In genomic region chr17:24162584-24163175, GRCm38 (mm10) we compare ENCODE assay signal across 8 mouse cellular contexts. TPM values are rescaled to one million over a fixed set of nuclear protein-coding genes. Genes with fewer than 3 reads are reported as not detected.
DNase-seq lines count a peak whose midpoint lies in the region; ATAC-seq and TF ChIP-seq lines count a peak whose summit lies in the region.

No protein-coding gene starts in this region.

- 34% methylated on average over 17 of the region's 17 CpGs for WGBS in forebrain, embryonic 10.5 days
- WGBS in intestine, embryonic 16.5 days, result 19% methylated on average over 17 of the region's 17 CpGs
- WGBS in liver, postnatal 0 days (ENCODE audit: insufficient replicate concordance), result 6% methylated on average over 17 of the region's 17 CpGs

- peaks cover 34% of the 10 kb centered on the region for H3K36me3 ChIP-seq in forebrain, embryonic 10.5 days (replicated peaks)
- peaks cover 12% of the 10 kb centered on the region; the same call in 1 of the 2 replicates for H3K36me3 ChIP-seq in intestine, embryonic 16.5 days (ENCODE audit: control insufficient read depth, insufficient read depth, low read length)
- H3K36me3 ChIP-seq in liver, postnatal 0 days (replicated peaks; ENCODE audit: insufficient read depth, low read length), result peaks cover 22% of the 10 kb centered on the region

- peak overlapping the region; percentile 82 for H3K9ac ChIP-seq in intestine, embryonic 16.5 days (ENCODE audit: low read depth, low read length)
- peak overlapping the region; percentile 73 for H3K9ac ChIP-seq in liver, postnatal 0 days (replicated peaks)

- H3K27me3 ChIP-seq in forebrain, embryonic 10.5 days (ENCODE audit: poor library complexity, severe bottlenecking), result no peaks in the 10 kb centered on the region
- no peaks in the 10 kb centered on the region for H3K27me3 ChIP-seq in intestine, embryonic 16.5 days (replicated peaks; ENCODE audit: control insufficient read depth, insufficient read depth, low read length)
- H3K27me3 ChIP-seq in liver, postnatal 0 days (ENCODE audit: insufficient read depth, low read length), result no peaks in the 10 kb centered on the region

- H3K4me2 ChIP-seq in intestine, embryonic 16.5 days (ENCODE audit: low read depth, low read length), result peak overlapping the region; percentile 95
- peak overlapping the region; percentile 92 for H3K4me2 ChIP-seq in liver, postnatal 0 days (ENCODE audit: low read depth, low read length)

- peaks cover 18% of the 10 kb centered on the region for H3K4me1 ChIP-seq in forebrain, embryonic 10.5 days
- peaks cover 15% of the 10 kb centered on the region for H3K4me1 ChIP-seq in intestine, embryonic 16.5 days (ENCODE audit: control insufficient read depth, insufficient read depth, low read length)
- H3K4me1 ChIP-seq in liver, postnatal 0 days (ENCODE audit: insufficient read depth), result peaks cover 32% of the 10 kb centered on the region

- no peak for TF ChIP-seq EP300 in liver, postnatal 0 days (IDR thresholded peaks at IDR 0.05; ENCODE audit: low read depth)

- peak; percentile 23 for ATAC-seq in intestine, embryonic 16.5 days
- peak; percentile 24 for ATAC-seq in liver, postnatal 0 days

- DNase-seq in adrenal gland, adult 2 months, result peak; percentile 54
- no peak for DNase-seq in adrenal gland, adult 18-20 months (ENCODE audit: low spot score in 2 of 2)
- DNase-seq in ES-CJ7 (ENCODE audit: low read depth, low spot score), result peak; percentile 36
- no peak for DNase-seq in forebrain, embryonic 10.5 days (ENCODE audit: extremely low spot score, low spot score)
- DNase-seq in liver, postnatal 0 days, result peak; percentile 74
- peak; percentile 43 to 79 for DNase-seq in spleen, postnatal 4 days (ENCODE audit: low spot score in 2 of 2)
- DNase-seq in urinary bladder, adult 18-20 months (ENCODE audit: low spot score in 2 of 2), result no peak

- peak overlapping the region; percentile 83 for H3K4me3 ChIP-seq in forebrain, embryonic 10.5 days
- peak overlapping the region; percentile 92 for H3K4me3 ChIP-seq in intestine, embryonic 16.5 days (ENCODE audit: low read length)
- H3K4me3 ChIP-seq in liver, postnatal 0 days (ENCODE audit: low read depth, low read length), result peak overlapping the region; percentile 59

- TF ChIP-seq CTCF in liver, postnatal 0 days (IDR thresholded peaks at IDR 0.05; ENCODE audit: low read depth), result no peak

- peak overlapping the region; percentile 89 for H3K27ac ChIP-seq in forebrain, embryonic 10.5 days
- peak overlapping the region; percentile 92 for H3K27ac ChIP-seq in intestine, embryonic 16.5 days (ENCODE audit: low read length)
- peak overlapping the region; percentile 86 for H3K27ac ChIP-seq in liver, postnatal 0 days (ENCODE audit: low read depth)

- H3K9me3 ChIP-seq in forebrain, embryonic 10.5 days, result no peaks in the 10 kb centered on the region
- no peaks in the 10 kb centered on the region for H3K9me3 ChIP-seq in intestine, embryonic 16.5 days (ENCODE audit: control insufficient read depth, low read length)
- no peaks in the 10 kb centered on the region for H3K9me3 ChIP-seq in liver, postnatal 0 days (ENCODE audit: low read length)

RNA-seq across cellular contexts. Expression of gene Amdhd2, which starts 0.9 kb away (rescaled TPM):
- 10 to 100 TPM; 30.1 to 42.1 TPM for total RNA-seq in adrenal gland, adult 2 months (2021)
- 68.4 and 71.3 TPM in 2 replicates for polyA plus RNA-seq in adrenal gland, adult 2 months (2012; rRNA removed)
- 10 to 100 TPM; 23.8 to 29.2 TPM for total RNA-seq in adrenal gland, adult 18-20 months (2021)
- 40.2 and 44.7 TPM in 2 replicates for polyA plus RNA-seq in forebrain, embryonic 10.5 days (2016; fragmentation: Nextera tagmentation; extraction: Ambion mirVana)
- 58.9 and 75.9 TPM in 2 replicates for polyA plus RNA-seq in intestine, embryonic 16.5 days (2015; fragmentation: Nextera tagmentation; extraction: Ambion mirVana)
- 18.5 and 20.0 TPM in 2 replicates for polyA plus RNA-seq in liver, postnatal 0 days (2015; fragmentation: Nextera tagmentation; extraction: Ambion mirVana)

RNA-seq across cellular contexts. Expression of gene Atp6v0c, which starts 6.8 kb away (rescaled TPM):
- total RNA-seq in adrenal gland, adult 2 months (2021), result 100 to 1,000 TPM; 476 to 493 TPM
- 1,190 and 1,565 TPM in 2 replicates for polyA plus RNA-seq in adrenal gland, adult 2 months (2012; rRNA removed)
- total RNA-seq in adrenal gland, adult 18-20 months (2021), result 100 to 1,000 TPM; 434 to 484 TPM
- 419 and 421 TPM in 2 replicates for polyA plus RNA-seq in forebrain, embryonic 10.5 days (2016; fragmentation: Nextera tagmentation; extraction: Ambion mirVana)
- 783 and 890 TPM in 2 replicates for polyA plus RNA-seq in intestine, embryonic 16.5 days (2015; fragmentation: Nextera tagmentation; extraction: Ambion mirVana)
- 422 and 445 TPM in 2 replicates for polyA plus RNA-seq in liver, postnatal 0 days (2015; fragmentation: Nextera tagmentation; extraction: Ambion mirVana)

RNA-seq across cellular contexts. Expression of gene Pdpk1, which starts 12.0 kb away (rescaled TPM):
- 10 to 100 TPM; 56.4 to 62.0 TPM for total RNA-seq in adrenal gland, adult 2 months (2021)
- 23.6 and 24.7 TPM in 2 replicates for polyA plus RNA-seq in adrenal gland, adult 2 months (2012; rRNA removed)
- total RNA-seq in adrenal gland, adult 18-20 months (2021), result 10 to 100 TPM; 54.4 to 57.5 TPM
- 32.6 and 34.3 TPM in 2 replicates for polyA plus RNA-seq in forebrain, embryonic 10.5 days (2016; fragmentation: Nextera tagmentation; extraction: Ambion mirVana)
- 35.9 and 36.8 TPM in 2 replicates for polyA plus RNA-seq in intestine, embryonic 16.5 days (2015; fragmentation: Nextera tagmentation; extraction: Ambion mirVana)
- 19.3 and 20.5 TPM in 2 replicates for polyA plus RNA-seq in liver, postnatal 0 days (2015; fragmentation: Nextera tagmentation; extraction: Ambion mirVana)

RNA-seq across cellular contexts. Expression of gene Tbc1d24, which starts 42.7 kb away (rescaled TPM):
- 10 to 100 TPM; 13.4 to 17.1 TPM for total RNA-seq in adrenal gland, adult 2 months (2021)
- 24.6 and 33.5 TPM in 2 replicates for polyA plus RNA-seq in adrenal gland, adult 2 months (2012; rRNA removed)
- total RNA-seq in adrenal gland, adult 18-20 months (2021), result 10 to 100 TPM; 11.0 to 14.3 TPM
- 6.8 and 7.5 TPM in 2 replicates for polyA plus RNA-seq in forebrain, embryonic 10.5 days (2016; fragmentation: Nextera tagmentation; extraction: Ambion mirVana)
- 5.5 and 6.1 TPM in 2 replicates for polyA plus RNA-seq in intestine, embryonic 16.5 days (2015; fragmentation: Nextera tagmentation; extraction: Ambion mirVana)
- polyA plus RNA-seq in liver, postnatal 0 days (2015; fragmentation: Nextera tagmentation; extraction: Ambion mirVana), result 2.0 and 4.2 TPM in 2 replicates

RNA-seq across cellular contexts. Expression of gene Ntn3, which starts 46.7 kb away (rescaled TPM):
- 1 to 10 TPM; 1.4 to 2.4 TPM for total RNA-seq in adrenal gland, adult 2 months (2021)
- polyA plus RNA-seq in adrenal gland, adult 2 months (2012; rRNA removed), result 7.4 and 8.8 TPM in 2 replicates
- total RNA-seq in adrenal gland, adult 18-20 months (2021), result 1 to 10 TPM; 1.5 to 2.1 TPM
- 2.3 and 2.9 TPM in 2 replicates for polyA plus RNA-seq in forebrain, embryonic 10.5 days (2016; fragmentation: Nextera tagmentation; extraction: Ambion mirVana)
- 3.1 and 3.5 TPM in 2 replicates for polyA plus RNA-seq in intestine, embryonic 16.5 days (2015; fragmentation: Nextera tagmentation; extraction: Ambion mirVana)
- polyA plus RNA-seq in liver, postnatal 0 days (2015; fragmentation: Nextera tagmentation; extraction: Ambion mirVana), result 0.37 and 0.45 TPM in 2 replicates

Comparison
In these comparisons a context has a peak if more than half of its experiments do, and no peak if none do; other contexts are left out.
1. DNase-seq: peak in adrenal gland, adult 2 months (single experiment), ES-CJ7 (single experiment), liver, postnatal 0 days (single experiment) and spleen, postnatal 4 days (2 of 2); none in adrenal gland, adult 18-20 months (0 of 2), forebrain, embryonic 10.5 days (single experiment) and urinary bladder, adult 18-20 months (0 of 2).
2. Peak in every context shown above with its lines, with median percentiles within 50 percentile points of each other: H3K27ac ChIP-seq and H3K4me3 ChIP-seq.